Mouse (Mus musculus) C2C12 (cell line): ENCODE results near the gene Tada1. TPM values are rescaled to one million over a fixed set of nuclear protein-coding genes. Genes with fewer than 3 reads are reported as not detected.

Experiments
- H3K27me3 ChIP-seq: one replicate; pipeline ENCODE4 v1.6.1; 2011; ENCODE audit not compliant: control insufficient read depth, insufficient read depth, insufficient read length
- H3K36me3 ChIP-seq: one replicate; pipeline ENCODE4 v1.6.1; 2011; ENCODE audit not compliant: control insufficient read depth, insufficient read depth
- H3K4me3 ChIP-seq: one replicate; pipeline ENCODE4 v1.5.1; 2011; ENCODE audit warnings: mild to moderate bottlenecking, control low read depth; ENCODE audit not compliant: poor library complexity, insufficient read depth, severe bottlenecking
- H3K79me2 ChIP-seq: one replicate; pipeline ENCODE4 v1.6.1; 2011; ENCODE audit not compliant: control insufficient read depth, insufficient read depth
- H3K79me3 ChIP-seq: one replicate; pipeline ENCODE4 v1.6.1; 2011; ENCODE audit warnings: low read depth, control low read depth
- H3ac ChIP-seq: one replicate; pipeline ENCODE3; 2011; ENCODE audit warnings: low read depth; ENCODE audit not compliant: control insufficient read depth, insufficient read length
- CEBPB ChIP-seq: IDR thresholded peaks from one replicate; pipeline ENCODE4 v1.6.1; 2011; ENCODE audit warnings: low read depth, mild to moderate bottlenecking, control low read depth, moderate library complexity
- CTCF ChIP-seq: IDR thresholded peaks from one replicate; pipeline ENCODE4 v1.5.1; 2011; ENCODE audit not compliant: control insufficient read depth, insufficient read depth, insufficient read length
- FOSL1 ChIP-seq: IDR thresholded peaks from one replicate; pipeline ENCODE4 v1.8.0; 2011; ENCODE audit warnings: mild to moderate bottlenecking, low read length; ENCODE audit not compliant: poor library complexity, insufficient read depth, severe bottlenecking
- MAX ChIP-seq: IDR thresholded peaks from one replicate; pipeline ENCODE4 v1.6.1; 2011; ENCODE audit warnings: mild to moderate bottlenecking, control low read depth
- MYOD1 ChIP-seq: IDR thresholded peaks from one replicate; pipeline ENCODE4 v1.6.1; 2011; ENCODE audit warnings: low read depth; ENCODE audit not compliant: control insufficient read depth, insufficient read length
- MYOG ChIP-seq: IDR thresholded peaks from one replicate; pipeline ENCODE4 v1.6.1; 2011; ENCODE audit not compliant: control insufficient read depth, insufficient read length; ENCODE audit errors: extremely low read depth
- USF1 ChIP-seq: IDR thresholded peaks from one replicate; pipeline ENCODE4 v1.6.1; 2011; ENCODE audit warnings: low read depth, mild to moderate bottlenecking, control low read depth, moderate library complexity
- polyA plus RNA-seq: library from polyadenylated mRNA; unstranded; fragments of >200 nt; fragmentation: generic; extraction: Trizol; gene quantifications from one replicate; pipeline ENCODE4 v1.2.1, GENCODE M21; 2012; ENCODE audit warnings: missing spikeins

Gene Tada1
- polyA plus RNA-seq, 1 experiment, result 18.5 TPM

DNA sequence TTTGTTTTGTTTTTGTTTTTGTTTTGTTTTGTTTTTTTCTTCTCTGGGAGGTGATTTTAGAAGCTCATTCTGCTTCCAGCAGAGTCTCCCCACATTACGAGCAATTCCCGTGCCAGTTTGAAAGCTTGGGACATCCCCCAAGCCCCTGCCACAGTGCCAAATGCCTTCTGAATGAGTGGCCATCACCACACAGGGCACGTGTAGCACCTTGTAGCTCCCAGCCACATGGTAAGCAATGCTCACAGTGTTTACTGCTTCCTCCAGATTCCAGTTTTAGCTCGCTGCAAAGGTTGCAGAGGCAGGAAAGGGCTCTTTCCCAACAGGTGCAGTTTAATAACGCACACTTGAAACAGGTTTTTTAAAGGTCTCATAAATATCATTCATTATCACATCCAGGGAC lies 18.0 kb upstream of the Tada1 start:
- Histone ChIP-seq H3K36me3 (no peaks in the 10 kb centered on the region), H3K79me3 (no peaks in the 10 kb centered on the region), H3K27me3 (peaks cover 4% of the 10 kb centered on the region), H3ac (no peak overlapping the region), H3K79me2 (no peaks in the 10 kb centered on the region), H3K4me3 (no peak overlapping the region)
- TF ChIP-seq FOSL1, result no peak
- no peak for TF ChIP-seq CTCF
- no peak for TF ChIP-seq CEBPB
- TF ChIP-seq MYOG, result no peak

DNA sequence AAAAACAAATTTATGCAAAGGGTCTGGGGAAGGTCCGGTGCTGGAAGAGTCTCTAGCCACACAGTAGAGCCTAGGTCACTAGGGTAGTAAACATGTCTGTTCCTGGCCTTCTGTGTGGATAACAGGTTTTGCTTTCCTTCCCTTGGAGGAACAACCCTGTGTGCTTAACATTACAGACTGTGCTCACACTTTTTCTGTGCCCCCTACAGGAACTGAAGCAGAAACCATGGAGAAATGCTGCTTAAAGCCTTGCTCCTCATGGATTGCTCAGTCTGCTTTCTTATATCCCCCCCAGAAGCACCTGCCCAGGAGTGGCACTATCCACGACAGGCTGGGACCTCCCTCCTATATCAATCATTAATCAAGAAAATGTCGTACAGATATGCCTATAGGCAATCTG lies 17.1 kb upstream of the Tada1 start:
- TF ChIP-seq MYOG (no peak), FOSL1 (no peak), CTCF (no peak), MAX (no peak), CEBPB (no peak), USF1 (no peak)
- Histone ChIP-seq H3K27me3 (peaks cover 4% of the 10 kb centered on the region), H3K36me3 (no peaks in the 10 kb centered on the region), H3K79me3 (no peaks in the 10 kb centered on the region), H3K79me2 (no peaks in the 10 kb centered on the region), H3ac (no peak overlapping the region), H3K4me3 (no peak overlapping the region)

DNA sequence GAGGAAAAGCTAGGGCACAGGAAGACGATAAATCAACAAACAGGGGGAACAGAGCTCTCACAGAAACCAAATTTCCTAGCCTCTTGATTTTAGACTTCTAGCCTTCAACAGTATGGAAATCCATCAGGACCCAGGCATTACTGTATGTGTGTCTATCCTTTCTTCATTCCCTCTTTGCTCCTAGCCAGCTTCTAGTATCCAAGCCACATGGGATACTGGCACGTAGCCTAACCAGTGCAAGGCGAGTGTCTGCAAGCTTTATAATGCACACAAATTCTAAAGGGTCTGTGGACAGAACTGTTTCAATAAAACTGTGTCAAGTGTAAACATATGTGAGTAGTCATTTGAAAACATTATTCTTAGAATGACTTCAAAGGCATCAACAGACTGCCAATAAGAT lies 16.2 kb upstream of the Tada1 start:
- Histone ChIP-seq H3K27me3 (peaks cover 4% of the 10 kb centered on the region), H3K4me3 (no peak overlapping the region), H3K79me3 (no peaks in the 10 kb centered on the region), H3K36me3 (no peaks in the 10 kb centered on the region), H3K79me2 (no peaks in the 10 kb centered on the region), H3ac (no peak overlapping the region)
- no peak for TF ChIP-seq USF1
- no peak for TF ChIP-seq CTCF
- TF ChIP-seq FOSL1, result no peak

DNA sequence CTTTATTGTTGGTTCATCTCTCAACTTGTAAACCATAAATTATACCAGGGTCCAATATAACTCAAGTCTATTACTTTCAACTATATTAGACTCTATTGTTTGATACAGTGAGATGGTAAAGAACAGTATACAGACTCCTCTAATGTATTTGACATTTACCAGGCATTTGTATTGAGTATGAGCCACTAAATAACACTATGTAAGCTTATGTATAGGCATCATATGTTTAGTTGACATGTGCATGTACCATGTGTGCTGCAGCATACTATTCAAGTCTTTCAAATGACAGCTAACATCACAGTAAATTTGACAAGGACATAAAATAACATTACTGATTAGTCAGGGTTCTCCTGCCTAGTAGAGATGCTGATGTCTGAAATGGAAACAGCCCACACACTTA lies 15.8 kb upstream of the Tada1 start:
- H3K36me3 ChIP-seq, result no peaks in the 10 kb centered on the region
- H3K79me3 ChIP-seq, result no peaks in the 10 kb centered on the region
- TF ChIP-seq MYOG (no peak), USF1 (no peak), CTCF (no peak), CEBPB (no peak), MYOD1 (no peak), FOSL1 (no peak), MAX (no peak)
- H3ac ChIP-seq, result no peak overlapping the region
- no peak overlapping the region for H3K4me3 ChIP-seq
- H3K79me2 ChIP-seq, result no peaks in the 10 kb centered on the region
- H3K27me3 ChIP-seq, result peaks cover 4% of the 10 kb centered on the region

DNA sequence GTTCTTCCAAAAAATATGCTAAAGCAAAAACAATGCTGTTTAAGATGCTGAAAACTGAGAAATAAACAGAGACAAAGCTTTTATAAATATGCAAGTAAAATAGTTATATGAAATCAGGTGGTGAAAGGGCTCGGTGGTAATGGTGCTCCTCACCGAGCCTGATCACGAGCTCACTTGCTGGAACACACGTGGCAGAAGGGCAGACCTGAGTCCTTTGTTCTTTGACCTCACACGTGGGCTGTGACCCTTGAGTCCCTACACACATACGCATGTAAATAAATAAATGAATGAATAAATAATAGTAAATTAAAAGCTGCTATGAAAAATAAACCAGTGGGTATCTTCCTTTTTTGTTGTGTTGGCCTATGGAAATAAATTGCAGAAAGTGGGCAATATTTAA lies 1.7 kb upstream of the Tada1 start:
- H3K27me3 ChIP-seq, result no peaks in the 10 kb centered on the region
- H3K36me3 ChIP-seq, result no peaks in the 10 kb centered on the region
- H3K79me3 ChIP-seq, result peaks cover 20% of the 10 kb centered on the region
- no peak for TF ChIP-seq MAX
- no peak for TF ChIP-seq MYOD1
- no peak for TF ChIP-seq CEBPB
- TF ChIP-seq CTCF, result no peak
- no peak for TF ChIP-seq USF1
- no peak for TF ChIP-seq FOSL1
- TF ChIP-seq MYOG, result no peak
- H3K79me2 ChIP-seq, result peaks cover 28% of the 10 kb centered on the region
- H3ac ChIP-seq, result no peak overlapping the region
- no peak overlapping the region for H3K4me3 ChIP-seq

DNA sequence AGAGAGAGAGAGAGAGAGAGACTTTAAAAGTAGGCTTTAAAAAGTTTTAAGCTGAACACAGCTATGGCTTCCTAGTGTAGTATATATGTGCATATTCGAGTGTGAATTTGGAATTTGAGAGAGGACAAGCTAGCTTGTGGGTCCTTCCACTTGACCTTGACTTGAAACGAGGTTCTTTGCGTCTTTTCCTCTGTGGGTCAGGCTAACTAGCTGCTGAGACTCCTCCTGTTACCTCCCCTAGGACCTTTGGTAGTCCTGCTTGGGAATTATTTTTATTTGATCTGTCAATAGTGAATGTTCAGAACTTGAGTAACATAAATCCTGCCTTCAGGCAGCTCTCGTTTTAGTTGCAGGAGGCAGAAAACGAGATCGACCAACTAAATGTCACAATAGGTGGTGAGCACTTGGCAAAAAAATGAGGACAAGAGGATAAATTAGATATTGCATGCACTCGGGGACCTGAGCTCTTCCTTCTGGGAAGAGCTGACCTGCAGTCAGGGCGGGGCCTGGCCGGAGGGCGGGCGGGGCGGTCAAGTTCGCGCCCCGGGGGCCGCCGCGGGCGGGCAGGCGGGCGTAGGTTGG lies 375 bp upstream of the Tada1 start:
- H3K4me3 ChIP-seq, result no peak overlapping the region
- peaks cover 26% of the 10 kb centered on the region for H3K79me3 ChIP-seq
- no peaks in the 10 kb centered on the region for H3K27me3 ChIP-seq
- TF ChIP-seq MYOD1, result no peak
- TF ChIP-seq MAX, result no peak
- TF ChIP-seq MYOG, result no peak
- TF ChIP-seq CEBPB, result no peak
- no peak for TF ChIP-seq USF1
- no peak for TF ChIP-seq CTCF
- TF ChIP-seq FOSL1, result no peak
- peaks cover 40% of the 10 kb centered on the region for H3K79me2 ChIP-seq
- peaks cover 8% of the 10 kb centered on the region for H3K36me3 ChIP-seq
- no peak overlapping the region for H3ac ChIP-seq
